Mouse (Mus musculus): Measurements from ENCODE around the gene Hdac4. TPM values are rescaled to one million over a fixed set of nuclear protein-coding genes. Genes with fewer than 3 reads are reported as not detected.

Hdac4 gene
- total RNA-seq (2022), result 10 to 100 TPM; 47.2 to 89.1 (median 64.7) TPM

DNA sequence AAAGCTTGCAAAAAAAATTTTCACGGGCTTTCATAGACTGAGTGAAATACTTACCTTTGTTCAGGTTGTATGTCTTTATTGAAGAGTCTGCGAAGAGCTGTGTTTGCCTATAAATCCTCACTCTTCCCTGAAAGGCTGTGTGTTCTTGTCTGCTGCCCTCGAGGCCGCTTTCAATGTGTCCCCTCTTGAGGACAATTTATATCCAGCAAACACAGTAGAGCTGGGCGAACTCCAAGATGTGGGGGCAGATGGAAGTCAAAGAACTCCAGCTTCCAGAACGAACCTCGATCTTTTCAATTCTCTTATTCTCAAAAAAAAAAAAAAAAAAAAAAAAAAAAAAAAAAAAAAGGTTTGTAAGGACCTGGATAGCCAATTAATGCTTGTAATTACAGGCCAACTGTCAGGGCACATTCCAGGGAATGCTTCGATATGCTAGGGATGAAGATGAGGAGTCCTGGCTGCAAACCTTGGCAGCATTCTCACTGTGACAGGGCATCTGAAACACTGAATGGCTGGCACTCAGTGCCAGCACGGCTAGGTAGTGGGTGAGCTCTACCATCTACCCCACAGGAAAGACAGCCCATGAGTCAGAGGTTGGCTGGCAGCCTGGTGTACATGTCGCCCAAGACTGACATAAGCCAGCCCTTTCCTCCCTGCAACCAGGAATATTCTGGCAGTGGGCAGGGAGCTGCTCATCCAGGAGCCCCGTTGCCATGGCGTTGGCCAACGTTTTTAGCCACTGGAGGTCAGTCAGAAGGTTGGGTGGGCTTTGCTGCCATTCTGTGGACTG is at the start of gene Hdac4:
Gene Hdac4 (minus strand): TSS at position 340 of the 790 bp plus-strand sequence.
- DNase-seq (ENCODE audit: low spot score in 2 of 2), result peak; percentile 30 to 62

DNA sequence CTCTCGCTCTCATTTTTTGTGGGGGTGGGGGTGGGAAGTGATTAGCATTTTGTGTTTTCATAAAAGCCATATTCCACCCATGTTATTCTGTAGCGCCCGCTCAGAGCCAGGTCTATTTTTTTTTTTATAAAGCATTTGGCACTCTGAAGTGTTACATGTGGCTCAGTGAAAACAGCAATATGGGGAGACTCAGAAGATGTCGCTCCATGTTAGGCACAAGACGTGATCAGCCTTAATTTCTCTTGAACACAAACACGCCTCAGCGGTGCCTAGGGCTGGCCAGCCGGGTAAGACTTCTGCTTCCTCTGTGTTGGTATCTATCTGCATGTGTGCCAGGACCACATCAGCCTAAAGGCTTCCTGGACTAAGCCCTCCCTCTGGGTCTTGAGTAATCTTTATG is 48.0 kb upstream of the Hdac4 start:
- no peak for DNase-seq (ENCODE audit: low spot score in 2 of 2)

DNA sequence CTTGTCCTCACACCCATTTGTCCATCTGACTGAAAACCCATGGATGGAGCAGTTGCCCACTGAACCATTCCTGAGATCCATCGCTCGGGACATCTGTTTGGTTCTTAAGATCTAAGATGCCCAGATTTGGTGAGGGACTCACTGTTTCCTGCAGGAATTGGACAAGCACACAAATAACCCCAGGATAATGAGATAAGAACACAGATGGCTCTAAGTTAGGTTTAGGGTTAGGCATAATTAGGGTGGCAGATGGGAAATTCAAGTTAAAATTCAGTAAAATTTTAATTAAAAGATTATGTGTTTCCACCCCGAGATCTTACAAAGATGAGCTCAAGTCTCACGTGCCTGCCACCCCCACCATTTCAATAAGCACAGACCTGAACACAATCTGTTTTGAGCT is 44.6 kb upstream of the Hdac4 start:
- no peak for DNase-seq (ENCODE audit: low spot score in 2 of 2)

DNA sequence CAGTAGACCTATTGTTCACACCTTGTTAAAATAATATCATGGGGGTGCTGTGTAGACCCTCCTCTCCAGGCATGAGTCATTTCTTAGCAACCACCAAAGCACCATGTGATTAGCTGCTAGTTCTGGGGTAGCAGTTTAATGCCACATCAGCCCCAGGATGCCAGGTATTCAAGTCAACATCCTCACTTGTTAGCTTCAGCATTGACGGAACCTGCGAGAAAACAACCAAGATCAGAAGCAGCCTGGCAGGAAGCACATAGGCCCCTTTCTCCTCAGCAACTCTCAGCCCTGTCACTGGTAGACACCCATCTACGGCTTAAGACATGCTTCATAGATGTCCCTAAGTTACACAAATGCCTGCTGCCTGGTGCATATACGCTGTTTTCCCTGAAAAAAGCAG is 40.1 kb upstream of the Hdac4 start:
- no peak for DNase-seq (ENCODE audit: low spot score in 2 of 2)

- DNase-seq (ENCODE audit: low spot score in 2 of 2), result no peak
Measured at GRCm38 (mm10) chr1:92225297-92225696, 29.8 kb upstream of the Hdac4 start.

DNA sequence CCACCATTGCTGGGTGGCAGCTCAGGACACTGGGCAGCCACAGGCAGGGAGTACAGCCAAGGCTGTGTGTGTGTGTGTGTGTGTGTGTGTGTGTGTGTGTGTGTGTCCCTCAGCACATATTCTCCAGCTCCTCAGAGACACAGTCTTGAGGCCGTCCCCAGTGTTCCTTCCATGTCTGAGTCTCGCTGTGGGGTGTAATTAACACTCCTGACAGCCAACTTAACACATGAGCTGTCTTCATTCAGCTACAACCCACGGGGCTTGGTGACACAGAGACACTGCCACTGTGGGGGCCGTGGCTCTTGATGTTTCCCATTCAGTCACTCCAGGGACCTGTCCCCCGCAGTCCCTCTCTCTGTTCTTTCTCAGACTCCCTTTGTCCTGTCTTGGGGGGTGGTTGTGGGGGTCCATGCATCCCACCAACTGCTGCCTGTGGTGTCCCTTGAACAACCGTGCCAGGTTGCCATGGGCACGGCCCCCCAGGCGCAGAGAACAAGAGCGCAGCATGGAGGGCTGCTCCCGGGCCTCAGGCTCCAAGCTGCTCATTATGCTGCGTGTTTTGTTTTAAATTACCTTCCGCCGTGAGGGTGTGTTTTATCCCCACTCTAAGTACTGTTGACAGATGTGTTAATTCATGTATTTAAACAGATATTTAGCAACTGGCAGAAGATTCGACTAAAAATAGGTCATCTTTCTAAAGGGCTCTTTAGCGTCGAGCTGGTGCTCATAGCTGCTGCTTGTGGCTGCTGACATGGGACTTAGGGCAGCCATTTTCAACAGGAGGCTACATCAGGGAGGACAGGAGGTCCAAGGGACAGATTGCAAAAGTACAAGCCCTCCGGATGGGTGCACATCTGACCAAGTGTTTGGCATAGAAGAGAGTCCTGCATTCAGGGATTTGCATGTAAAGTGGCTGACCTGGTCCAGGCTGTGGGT is 28.7 kb upstream of the Hdac4 start:
- no peak for DNase-seq (ENCODE audit: low spot score in 2 of 2)

DNA sequence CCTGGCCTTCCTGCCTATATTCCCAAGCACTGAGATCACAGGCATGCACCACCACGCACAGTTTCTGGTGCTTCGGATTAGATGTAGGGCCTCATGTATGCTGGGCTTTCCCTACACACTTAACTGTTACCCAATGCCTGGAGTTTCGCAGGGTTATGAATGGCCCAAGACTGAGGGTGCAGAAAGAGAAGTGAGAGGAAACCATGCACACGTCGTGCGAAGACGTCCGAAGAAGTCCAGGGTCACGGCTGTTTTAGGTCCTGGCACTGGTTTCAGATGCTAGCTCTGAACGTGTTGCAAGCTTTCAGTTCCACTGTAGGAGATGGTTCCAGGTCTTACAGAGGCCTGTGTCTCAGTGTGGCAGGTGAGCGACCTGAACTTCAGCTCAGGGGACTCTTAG is 21.2 kb upstream of the Hdac4 start:
- no peak for DNase-seq (ENCODE audit: low spot score in 2 of 2)

- DNase-seq (ENCODE audit: low spot score in 2 of 2), result no peak
Measured at GRCm38 (mm10) chr1:92215996-92216630, 20.6 kb upstream of the Hdac4 start.

DNA sequence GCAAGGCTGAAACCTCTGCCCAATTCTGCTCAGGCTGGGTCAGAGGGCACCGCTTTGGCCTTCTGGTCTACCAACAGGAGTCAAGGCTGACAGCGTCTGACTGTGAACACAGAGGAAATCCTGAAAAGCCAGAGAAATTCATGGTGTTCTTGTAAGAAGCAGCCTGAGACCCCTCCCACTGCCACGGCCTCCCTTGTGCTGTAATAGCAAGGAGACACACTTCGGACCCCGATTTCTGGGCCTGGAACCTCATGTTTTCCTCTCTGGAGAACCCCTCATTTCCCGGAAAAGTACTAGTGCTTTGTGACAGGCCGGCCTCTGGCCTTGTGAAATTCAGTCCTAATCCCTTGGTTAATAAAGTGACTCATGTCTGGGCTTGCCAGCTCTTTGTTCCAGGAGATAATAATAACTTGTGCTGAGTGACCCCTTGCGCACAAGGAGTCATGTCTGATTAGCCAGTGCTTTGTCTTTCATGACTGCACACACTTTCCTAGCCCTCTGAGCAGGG is 19.7 kb upstream of the Hdac4 start:
- peak; percentile 7 to 17 for DNase-seq (ENCODE audit: low spot score in 2 of 2)

- peak; percentile 3 to 21 for DNase-seq (ENCODE audit: low spot score in 2 of 2)
Measured at GRCm38 (mm10) chr1:92212003-92212750, 16.7 kb upstream of the Hdac4 start.

GRCm38 (mm10) chr1:92202639-92203352 is 7.3 kb upstream of the Hdac4 start:
- DNase-seq (ENCODE audit: low spot score in 2 of 2), result no peak

- DNase-seq (ENCODE audit: low spot score in 2 of 2), result no peak
Measured at GRCm38 (mm10) chr1:92190463-92190862, 5.0 kb downstream of the Hdac4 start.

- no peak for DNase-seq (ENCODE audit: low spot score in 2 of 2)
Measured at GRCm38 (mm10) chr1:92187137-92187536, 8.4 kb downstream of the Hdac4 start.

- no peak for DNase-seq (ENCODE audit: low spot score in 2 of 2)
Measured at GRCm38 (mm10) chr1:92184600-92184999, 10.9 kb downstream of the Hdac4 start.

DNA sequence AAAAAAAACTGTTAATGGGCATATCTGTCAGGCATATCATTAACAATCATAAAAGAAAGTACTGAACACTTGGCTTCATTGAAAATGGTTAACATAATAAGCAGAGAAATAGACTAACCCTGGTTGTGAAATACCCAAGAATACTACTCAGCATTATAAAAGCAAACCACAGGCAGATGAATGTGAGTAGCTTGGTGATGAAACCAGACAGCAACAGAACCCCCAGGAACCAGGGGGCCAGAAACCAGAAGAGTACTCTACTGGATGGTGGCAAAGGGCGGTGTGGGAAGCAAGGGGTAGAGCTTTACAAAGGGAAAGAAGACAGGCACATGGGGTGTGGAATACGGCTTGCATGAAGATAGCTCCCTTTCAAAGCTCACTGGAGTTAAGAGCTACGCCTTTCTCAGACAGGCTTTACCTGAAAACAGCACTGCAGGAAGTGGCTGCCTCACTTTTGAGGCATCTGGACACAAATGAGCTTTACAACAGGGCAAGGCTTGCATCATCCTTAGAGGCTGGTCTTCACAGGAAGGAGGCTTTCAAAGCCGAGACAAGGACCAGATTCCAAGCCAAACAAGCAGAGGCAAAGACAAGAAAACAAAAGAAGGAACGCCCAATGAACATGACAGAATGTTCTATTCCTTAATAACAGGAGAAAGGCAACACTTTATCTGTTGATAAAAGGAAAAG is 12.3 kb downstream of the Hdac4 start:
- DNase-seq (ENCODE audit: low spot score in 2 of 2), result no peak

DNA sequence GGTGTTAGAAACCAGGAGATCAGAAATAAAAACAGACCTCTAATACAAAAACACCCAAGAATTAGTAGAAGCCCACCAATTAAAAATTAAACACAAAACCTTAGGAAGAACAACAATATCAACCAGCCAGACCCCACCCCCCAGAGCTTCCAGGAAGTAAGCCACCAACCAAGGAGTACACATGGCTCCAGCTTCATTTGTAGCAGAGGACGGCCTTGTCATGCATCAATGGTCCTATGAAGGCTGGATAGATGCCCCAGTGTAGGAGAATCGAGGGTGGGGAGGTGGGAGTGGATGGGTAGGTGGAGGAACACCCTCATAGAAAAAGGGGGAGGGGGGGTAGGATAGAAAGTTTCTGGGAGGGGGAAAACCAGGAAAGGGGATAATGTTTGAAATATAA is 13.5 kb downstream of the Hdac4 start:
- DNase-seq (ENCODE audit: low spot score in 2 of 2), result no peak

- peak; percentile 100 for DNase-seq (ENCODE audit: low spot score in 2 of 2)
Measured at GRCm38 (mm10) chr1:92180141-92181137, 15.1 kb downstream of the Hdac4 start.

DNA sequence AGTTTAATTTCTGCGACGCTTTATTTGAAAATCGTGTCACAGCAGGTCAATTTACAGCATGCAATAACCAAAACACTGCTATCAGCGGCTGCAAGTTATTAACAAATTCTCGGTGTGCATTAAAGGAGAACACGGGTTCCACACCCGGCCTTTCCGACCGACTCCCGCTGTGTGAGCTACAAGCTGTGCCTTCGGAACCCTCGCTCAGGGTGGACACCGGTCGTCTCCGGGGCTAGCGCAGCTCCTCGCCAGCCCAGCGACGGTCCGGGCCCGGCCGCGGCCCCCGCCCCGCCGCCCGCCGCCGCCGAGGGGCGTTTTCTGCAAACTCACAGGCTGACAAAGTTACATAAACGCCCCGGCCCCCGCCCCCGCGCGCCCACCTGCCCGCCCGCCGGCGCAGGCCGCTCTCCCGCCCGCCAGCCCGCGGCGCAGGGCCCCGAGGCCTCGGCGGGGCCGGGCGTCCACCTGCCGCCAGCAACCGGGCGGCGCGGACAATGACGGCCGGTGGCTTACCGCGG is 16.0 kb downstream of the Hdac4 start:
- DNase-seq (ENCODE audit: low spot score in 2 of 2), result peak; percentile 28 to 57
